In the genomic region with DNA sequence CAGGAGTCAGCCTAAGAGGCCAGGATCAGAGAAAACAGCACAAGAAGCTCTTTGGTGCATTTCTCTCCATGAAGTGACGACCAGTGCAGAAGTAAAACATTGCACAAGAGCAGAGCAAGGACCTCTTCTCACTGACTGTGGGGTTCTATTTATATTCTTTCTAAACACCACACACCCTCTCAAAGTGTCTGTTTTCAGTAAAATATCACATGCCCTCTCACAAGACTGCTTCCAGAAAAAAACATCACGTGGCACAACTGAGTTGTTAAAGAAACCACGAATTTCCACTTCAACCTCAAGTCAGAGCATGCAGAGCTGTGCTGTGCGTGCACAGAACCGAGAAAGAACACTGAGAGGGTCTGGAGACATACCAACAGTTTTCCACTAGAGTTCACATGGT, we compare ENCODE assay signal across 10 mouse cellular contexts. TPM values are rescaled to one million over a fixed set of nuclear protein-coding genes. Genes with fewer than 3 reads are reported as not detected.
DNase-seq lines count a peak whose midpoint lies in the region; ATAC-seq and TF ChIP-seq lines count a peak whose summit lies in the region.
"Had no signal": no experiment of that assay in that cellular context is flagged by ENCODE, and none has a peak within 500 bp of the region (broad histone marks: within the 10 kb centered on the region; RNA-seq: fewer than 3 reads in every experiment).

No protein-coding gene starts in this region.

- ATAC-seq in midbrain, embryonic 15.5 days (replicated peaks): no peak
- no peak for ATAC-seq in neural tube, embryonic 15.5 days (ENCODE audit: low FRiP score)
- ATAC-seq in forebrain, embryonic 16.5 days: no peak

- no peaks in the 10 kb centered on the region for H3K9me3 ChIP-seq in midbrain, embryonic 15.5 days
- no peaks in the 10 kb centered on the region for H3K9me3 ChIP-seq in neural tube, embryonic 15.5 days (replicated peaks)
- no peaks in the 10 kb centered on the region for H3K9me3 ChIP-seq in forebrain, embryonic 16.5 days (ENCODE audit: control insufficient read depth, low read length)
- H3K9me3 ChIP-seq: liver, embryonic 15.5 days had no signal

- no peak overlapping the region for H3K4me2 ChIP-seq in midbrain, embryonic 15.5 days
- no peak overlapping the region for H3K4me2 ChIP-seq in neural tube, embryonic 15.5 days
- no peak overlapping the region for H3K4me2 ChIP-seq in forebrain, embryonic 16.5 days (ENCODE audit: low read length)
- H3K4me2 ChIP-seq: hindbrain, embryonic 15.5 days; liver, embryonic 15.5 days had no signal

- no peaks in the 10 kb centered on the region for H3K4me1 ChIP-seq in midbrain, embryonic 15.5 days
- no peaks in the 10 kb centered on the region for H3K4me1 ChIP-seq in neural tube, embryonic 15.5 days
- H3K4me1 ChIP-seq in forebrain, embryonic 16.5 days (replicated peaks; ENCODE audit: control insufficient read depth, insufficient read depth, low read length): no peaks in the 10 kb centered on the region
- H3K4me1 ChIP-seq: hindbrain, embryonic 15.5 days; liver, embryonic 15.5 days had no signal

- TF ChIP-seq CTCF in layer of hippocampus, adult 2 months (conservative IDR thresholded peaks at IDR 0.05): no peak

- 81% methylated on average over 5 of the region's 5 CpGs for WGBS in midbrain, embryonic 15.5 days
- WGBS in neural tube, embryonic 15.5 days: 84% methylated on average over 5 of the region's 5 CpGs
- 73% methylated on average over 5 of the region's 5 CpGs for WGBS in forebrain, embryonic 16.5 days

- no peak overlapping the region for H3K9ac ChIP-seq in midbrain, embryonic 15.5 days
- no peak overlapping the region for H3K9ac ChIP-seq in neural tube, embryonic 15.5 days (replicated peaks)
- no peak overlapping the region for H3K9ac ChIP-seq in forebrain, embryonic 16.5 days (replicated peaks; ENCODE audit: low read depth, low read length)
- H3K9ac ChIP-seq: hindbrain, embryonic 15.5 days; liver, embryonic 15.5 days had no signal

- H3K4me3 ChIP-seq in layer of hippocampus, adult 2 months: no peak overlapping the region
- H3K4me3 ChIP-seq in midbrain, embryonic 15.5 days: no peak overlapping the region
- no peak overlapping the region for H3K4me3 ChIP-seq in neural tube, embryonic 15.5 days (replicated peaks)
- no peak overlapping the region for H3K4me3 ChIP-seq in forebrain, embryonic 16.5 days (replicated peaks; ENCODE audit: low read length)
- H3K4me3 ChIP-seq: hindbrain, embryonic 15.5 days; liver, embryonic 15.5 days had no signal

- no peaks in the 10 kb centered on the region for H3K36me3 ChIP-seq in midbrain, embryonic 15.5 days (replicated peaks)
- no peaks in the 10 kb centered on the region for H3K36me3 ChIP-seq in neural tube, embryonic 15.5 days
- H3K36me3 ChIP-seq in forebrain, embryonic 16.5 days (ENCODE audit: control insufficient read depth, insufficient read depth): no peaks in the 10 kb centered on the region
- H3K36me3 ChIP-seq: hindbrain, embryonic 15.5 days; liver, embryonic 15.5 days had no signal

- H3K27ac ChIP-seq in layer of hippocampus, adult 2 months: no peak overlapping the region
- no peak overlapping the region for H3K27ac ChIP-seq in midbrain, embryonic 15.5 days
- H3K27ac ChIP-seq in neural tube, embryonic 15.5 days (replicated peaks): no peak overlapping the region
- H3K27ac ChIP-seq in forebrain, embryonic 16.5 days (ENCODE audit: low read length): no peak overlapping the region
- H3K27ac ChIP-seq: hindbrain, embryonic 15.5 days; liver, embryonic 15.5 days had no signal

- peak; percentile 54 for DNase-seq in layer of hippocampus, adult 11-12 months (ENCODE audit: low spot score)
- DNase-seq in layer of hippocampus, adult 2 months (ENCODE audit: low spot score in 2 of 2): no peak
- peak; percentile 55 for DNase-seq in CD4-positive, CD25-positive, alpha-beta regulatory T cell, adult 2 months (ENCODE audit: low read depth, low spot score)
- DNase-seq in brain, adult 2 months (ENCODE audit: low read depth, low spot score): peak; percentile 75
- peak; percentile 75 for DNase-seq in lung, postnatal 36 days

- H3K27me3 ChIP-seq in midbrain, embryonic 15.5 days (replicated peaks): no peaks in the 10 kb centered on the region
- H3K27me3 ChIP-seq in neural tube, embryonic 15.5 days (replicated peaks): no peaks in the 10 kb centered on the region
- H3K27me3 ChIP-seq in forebrain, embryonic 16.5 days (replicated peaks; ENCODE audit: control insufficient read depth, insufficient read depth, low read length): no peaks in the 10 kb centered on the region
- H3K27me3 ChIP-seq: hindbrain, embryonic 15.5 days; liver, embryonic 15.5 days had no signal

RNA-seq across cellular contexts. Expression of gene Rtp1, which starts 54.0 kb away (rescaled TPM):
- under 1 TPM; 0.23 to 0.52 TPM for total RNA-seq in layer of hippocampus, adult 2 months (2021)
- 0.14 TPM in 1 of 2 replicates, not detected in the other for polyA plus RNA-seq in midbrain, embryonic 15.5 days (2015; fragmentation: Nextera tagmentation; extraction: Ambion mirVana)
- 0.08 TPM in 1 of 2 replicates, not detected in the other for polyA plus RNA-seq in neural tube, embryonic 15.5 days (2015; fragmentation: Nextera tagmentation; extraction: Ambion mirVana)
- 0.42 TPM in 1 of 2 replicates, not detected in the other for polyA plus RNA-seq in forebrain, embryonic 16.5 days (2015; fragmentation: Nextera tagmentation; extraction: Ambion mirVana)
- polyA plus RNA-seq: liver, embryonic 15.5 days had no signal

Comparison
In these comparisons a context has a peak if more than half of its experiments do, and no peak if none do; other contexts are left out.
1. DNase-seq: peak in layer of hippocampus, adult 11-12 months (single experiment), CD4-positive, CD25-positive, alpha-beta regulatory T cell, adult 2 months (single experiment), brain, adult 2 months (single experiment) and lung, postnatal 36 days (single experiment); none in layer of hippocampus, adult 2 months (0 of 2).